Mouse (Mus musculus) MEL (cell line): Measurements from ENCODE around the gene Nucb2. TPM values are rescaled to one million over a fixed set of nuclear protein-coding genes. Genes with fewer than 3 reads are reported as not detected.
A peak's percentile ranks its signal among the peaks of the same experiment; 100 is the strongest.

ENCODE experiments used
- DNase-seq: peaks from one replicate; pipeline ENCODE4 v3.0.0; 2011; ENCODE audit warnings: low read depth, low spot score
- H3K27ac ChIP-seq: 2 replicates; pipeline ENCODE4 v1.5.1; 2012; ENCODE audit warnings: low read depth, mild to moderate bottlenecking, control low read depth, low read length, moderate library complexity; ENCODE audit not compliant: control insufficient read depth
- H3K27me3 ChIP-seq, 2 experiments: fragments of 150-350 bp in 1 of 2; sonication (generic) in 1 of 2; 2 replicates each; pipeline ENCODE4 v1.6.1; 2012; ENCODE audit warnings: low read length in 2 of 2, mild to moderate bottlenecking in 2 of 2, improper control_type of control experiment in 1 of 2, moderate library complexity in 1 of 2; ENCODE audit not compliant: insufficient read depth in 2 of 2, control insufficient read depth in 1 of 2
- H3K36me3 ChIP-seq, 2 experiments: 2 replicates each; pipeline ENCODE4 v1.6.1; 2012 to 2014; ENCODE audit warnings: low read length in 2 of 2, improper control_type of control experiment in 1 of 2, inconsistent platforms in 1 of 2, mild to moderate bottlenecking in 1 of 2; ENCODE audit not compliant: insufficient read depth in 2 of 2, control insufficient read depth in 1 of 2
- H3K4me1 ChIP-seq, 2 experiments: fragments of 150-350 bp in 1 of 2; sonication (generic) in 1 of 2; 2 replicates each; pipeline ENCODE4 v1.6.1; 2012; ENCODE audit warnings: low read length in 2 of 2, improper control_type of control experiment in 1 of 2, mild to moderate bottlenecking in 1 of 2; ENCODE audit not compliant: insufficient read depth in 2 of 2, control insufficient read depth in 1 of 2
- H3K4me3 ChIP-seq, 2 experiments: fragments of 150-350 bp in 1 of 2; sonication (generic) in 1 of 2; 2 replicates each; pipeline ENCODE4 v1.5.1; 2012; ENCODE audit warnings: low read depth in 2 of 2, low read length in 2 of 2, mild to moderate bottlenecking in 2 of 2, moderate library complexity in 2 of 2, control low read depth in 1 of 2, improper control_type of control experiment in 1 of 2; ENCODE audit not compliant: control insufficient read depth in 1 of 2, insufficient read depth in 1 of 2
- H3K79me2 ChIP-seq: 2 replicates; pipeline ENCODE4 v1.6.1; 2012; ENCODE audit warnings: mild to moderate bottlenecking, low read length, moderate library complexity; ENCODE audit not compliant: control insufficient read depth, poor library complexity, insufficient read depth
- H3K9ac ChIP-seq: 2 replicates; pipeline ENCODE4 v1.6.1; 2012; ENCODE audit warnings: low read depth, mild to moderate bottlenecking, control low read depth, low read length, moderate library complexity; ENCODE audit not compliant: control insufficient read depth, poor library complexity, severe bottlenecking
- H3K9me3 ChIP-seq: fragments of 150-350 bp; sonication (generic); replicated peaks from 2 replicates; pipeline ENCODE4 v1.6.1; 2012; ENCODE audit warnings: mild to moderate bottlenecking, low read length, improper control_type of control experiment, moderate library complexity; ENCODE audit not compliant: insufficient read depth
- BHLHE40 ChIP-seq: IDR thresholded peaks from 2 replicates; pipeline ENCODE4 v1.6.1; 2012; ENCODE audit warnings: low read depth, mild to moderate bottlenecking, inconsistent platforms, low read length, improper control_type of control experiment, borderline replicate concordance
- CHD1 ChIP-seq: IDR thresholded peaks from 2 replicates; pipeline ENCODE4 v1.6.1; 2012; ENCODE audit warnings: low read depth, mild to moderate bottlenecking, inconsistent platforms, low read length, improper control_type of control experiment
- CHD2 ChIP-seq: IDR thresholded peaks from 2 replicates; pipeline ENCODE4 v1.6.1; 2011; ENCODE audit warnings: low read length, improper control_type of control experiment
- CTCF ChIP-seq, 3 experiments: IDR thresholded peaks in 2 of 3; conservative IDR thresholded peaks in 1 of 3; 2 replicates each; pipeline ENCODE4 v1.5.1; 2011 to 2012; ENCODE audit warnings: low read length in 3 of 3, low read depth in 2 of 3, mild to moderate bottlenecking in 2 of 3, improper control_type of control experiment in 1 of 3, inconsistent platforms in 1 of 3, mixed read lengths in 1 of 3, moderate library complexity in 1 of 3; ENCODE audit not compliant: control insufficient read depth in 1 of 3, insufficient read depth in 1 of 3, poor library complexity in 1 of 3, severe bottlenecking in 1 of 3
- ELF1 ChIP-seq: IDR thresholded peaks from 2 replicates; pipeline ENCODE4 v1.6.1; 2014; ENCODE audit warnings: low read depth, mild to moderate bottlenecking, inconsistent platforms, low read length, improper control_type of control experiment, moderate library complexity
- EP300 ChIP-seq, 2 experiments: IDR thresholded peaks; 2 replicates each; pipeline ENCODE4 v1.6.1; 2011; ENCODE audit warnings: improper control_type of control experiment in 2 of 2, low read length in 2 of 2, low read depth in 1 of 2, mild to moderate bottlenecking in 1 of 2
- ETS1 ChIP-seq: IDR thresholded peaks from 2 replicates; pipeline ENCODE4 v1.6.1; 2012; ENCODE audit warnings: low read depth, mild to moderate bottlenecking, inconsistent platforms, low read length, improper control_type of control experiment, moderate library complexity
- GABPA ChIP-seq: IDR thresholded peaks from 2 replicates; pipeline ENCODE4 v1.6.1; 2012; ENCODE audit warnings: low read depth, mild to moderate bottlenecking, inconsistent platforms, low read length, improper control_type of control experiment, moderate library complexity
- GATA1 ChIP-seq: IDR thresholded peaks from 2 replicates; pipeline ENCODE4 v1.6.1; 2011; ENCODE audit warnings: low read depth, low read length, improper control_type of control experiment
- HCFC1 ChIP-seq: IDR thresholded peaks from 2 replicates; pipeline ENCODE4 v1.6.1; 2012; ENCODE audit warnings: low read depth, mild to moderate bottlenecking, inconsistent platforms, low read length, improper control_type of control experiment, moderate library complexity
- JUND ChIP-seq: IDR thresholded peaks from 2 replicates; pipeline ENCODE4 v1.6.1; 2011; ENCODE audit warnings: low read depth, mild to moderate bottlenecking, improper control_type of control experiment, low read length
- MAX ChIP-seq: IDR thresholded peaks from 2 replicates; pipeline ENCODE4 v1.6.1; 2011; ENCODE audit warnings: low read length, improper control_type of control experiment
- MEF2A ChIP-seq: IDR thresholded peaks from 2 replicates; pipeline ENCODE4 v1.6.1; 2014; ENCODE audit warnings: low read depth, mild to moderate bottlenecking, inconsistent platforms, low read length, improper control_type of control experiment; ENCODE audit not compliant: poor library complexity, insufficient replicate concordance, severe bottlenecking; ENCODE audit errors: extremely low read depth
- MXI1 ChIP-seq: IDR thresholded peaks from 2 replicates; pipeline ENCODE4 v1.6.1; 2011; ENCODE audit warnings: mild to moderate bottlenecking, low read depth, low read length, improper control_type of control experiment
- MYB ChIP-seq: IDR thresholded peaks from 2 replicates; pipeline ENCODE4 v1.6.1; 2011; ENCODE audit warnings: mild to moderate bottlenecking, low read depth, low read length, improper control_type of control experiment
- MYC ChIP-seq: IDR thresholded peaks from 2 replicates; pipeline ENCODE4 v1.6.1; 2011; ENCODE audit warnings: low read depth, mild to moderate bottlenecking, low read length, improper control_type of control experiment, moderate library complexity
- NELFE ChIP-seq: IDR thresholded peaks from 2 replicates; pipeline ENCODE4 v1.6.1; 2011; ENCODE audit warnings: low read depth, low read length, improper control_type of control experiment
- NRF1 ChIP-seq: IDR thresholded peaks from 2 replicates; pipeline ENCODE4 v1.6.1; 2014; ENCODE audit warnings: low read depth, mild to moderate bottlenecking, inconsistent platforms, low read length, improper control_type of control experiment, moderate library complexity; ENCODE audit not compliant: poor library complexity, insufficient read depth, severe bottlenecking
- POLR2A ChIP-seq, 2 experiments: IDR thresholded peaks; 2 replicates each; pipeline ENCODE4 v1.6.1; 2011 to 2012; ENCODE audit warnings: low read length in 2 of 2, mild to moderate bottlenecking in 2 of 2, control low read depth in 1 of 2, improper control_type of control experiment in 1 of 2, low read depth in 1 of 2, moderate library complexity in 1 of 2; ENCODE audit not compliant: control insufficient read depth in 1 of 2, insufficient read depth in 1 of 2, poor library complexity in 1 of 2
- POLR2AphosphoS5 ChIP-seq: IDR thresholded peaks from 2 replicates; pipeline ENCODE4 v1.6.1; 2012; ENCODE audit warnings: low read depth, borderline replicate concordance, mild to moderate bottlenecking, inconsistent platforms, low read length, moderate library complexity, mixed read lengths
- RAD21 ChIP-seq: IDR thresholded peaks from 2 replicates; pipeline ENCODE4 v1.6.1; 2011; ENCODE audit warnings: mild to moderate bottlenecking, low read depth, low read length, improper control_type of control experiment
- RCOR1 ChIP-seq: IDR thresholded peaks from 2 replicates; pipeline ENCODE4 v1.6.1; 2012; ENCODE audit warnings: low read depth, mild to moderate bottlenecking, inconsistent platforms, low read length, improper control_type of control experiment
- SMC3 ChIP-seq: IDR thresholded peaks from 2 replicates; pipeline ENCODE4 v1.6.1; 2011; ENCODE audit warnings: low read depth, low read length, improper control_type of control experiment
- TAL1 ChIP-seq: IDR thresholded peaks from 2 replicates; pipeline ENCODE4 v1.6.1; 2012; ENCODE audit warnings: mild to moderate bottlenecking, inconsistent platforms, low read length, moderate library complexity, mixed read lengths
- TBP ChIP-seq: IDR thresholded peaks from 2 replicates; pipeline ENCODE4 v1.8.0; 2011; ENCODE audit warnings: low read depth, low read length, improper control_type of control experiment
- TCF12 ChIP-seq: IDR thresholded peaks from 2 replicates; pipeline ENCODE4 v1.6.1; 2014; ENCODE audit warnings: low read depth, mild to moderate bottlenecking, inconsistent platforms, low read length, improper control_type of control experiment, moderate library complexity
- USF1 ChIP-seq: IDR thresholded peaks from 2 replicates; pipeline ENCODE4 v1.6.1; 2014; ENCODE audit warnings: low read depth, mild to moderate bottlenecking, inconsistent platforms, low read length, improper control_type of control experiment, moderate library complexity
- ZC3H11A ChIP-seq: IDR thresholded peaks from 2 replicates; pipeline ENCODE4 v1.6.1; 2012; ENCODE audit warnings: low read depth, mild to moderate bottlenecking, inconsistent platforms, low read length, improper control_type of control experiment
- ZKSCAN1 ChIP-seq: IDR thresholded peaks from 2 replicates; pipeline ENCODE4 v1.6.1; 2012; ENCODE audit warnings: low read depth, mild to moderate bottlenecking, inconsistent platforms, low read length, improper control_type of control experiment, moderate library complexity
- ZNF384 ChIP-seq: IDR thresholded peaks from 2 replicates; pipeline ENCODE4 v1.6.1; 2012; ENCODE audit warnings: low read depth, mild to moderate bottlenecking, inconsistent platforms, low read length, improper control_type of control experiment
- polyA plus RNA-seq, 2 experiments: library from polyadenylated mRNA; stranded (reverse) in 1 of 2; unstranded in 1 of 2; fragments of >175 nt in 1 of 2; fragments of >200 nt in 1 of 2; gene quantifications; 2 replicates each; pipeline versions ENCODE4 v1.2.1 to v1.2.4; 2012; ENCODE audit warnings: low replicate concordance in 2 of 2, low read depth in 1 of 2; ENCODE audit not compliant: insufficient read length in 2 of 2, insufficient read depth in 1 of 2, missing spikeins in 1 of 2
- total RNA-seq: library from RNA; depleted of rRNA; stranded (reverse); fragments of 300-350 nt; gene quantifications from 2 replicates; pipeline ENCODE4 v1.2.3, GENCODE M21; 2012

The Nucb2 gene
- total and polyA plus RNA-seq, 3 experiments: 5.5 to 6.4 TPM; not detected in 1

DNA sequence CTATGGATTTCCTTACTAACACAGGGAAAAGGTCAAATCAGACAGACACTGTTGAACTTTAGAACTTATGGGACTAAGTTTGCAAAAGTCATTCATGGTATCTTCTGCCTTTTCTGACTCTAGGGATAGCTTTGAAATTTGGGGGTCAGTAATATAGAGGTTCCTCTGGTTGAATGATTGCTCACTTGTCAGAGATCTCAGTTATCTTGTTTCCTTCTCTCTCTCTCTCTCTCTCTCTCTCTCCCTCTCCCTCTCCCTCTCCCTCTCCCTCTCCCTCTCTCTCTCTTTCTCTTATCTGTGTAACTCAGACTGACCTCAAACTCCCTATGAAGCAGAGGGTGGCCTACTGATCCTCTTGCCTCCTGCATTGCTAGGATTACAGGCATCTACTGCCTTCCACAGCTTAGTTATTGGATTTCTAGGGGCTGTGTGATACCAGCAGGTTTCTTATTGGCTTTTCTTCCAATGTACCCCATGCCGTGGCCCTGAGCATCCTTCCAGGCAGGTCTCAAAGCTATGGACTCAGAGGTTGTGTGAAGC is 19.0 kb upstream of the Nucb2 start:
- H3K9me3 ChIP-seq: no peaks in the 10 kb centered on the region
- no peak overlapping the region for H3K9ac ChIP-seq
- H3K36me3 ChIP-seq: peaks cover 0 to 7% of the 10 kb centered on the region in 2 experiments; a peak in 2 of 4 replicates
- DNase-seq: peak; percentile 50
- TF ChIP-seq EP300 (IDR thresholded peaks at IDR 0.05; ENCODE audit: low read depth in 1 of 2, low read length in 2 of 2) (peak; percentile 61 to 62), CHD1 (no peak), TCF12 (peak; percentile 62), JUND (peak; percentile 89), TAL1 (peak; percentile 68), NELFE (no peak), RCOR1 (0 out of 2 replicates have a peak, but pooled peaks have one; percentile 16), GATA1 (peak; percentile 49; the same call in 1 of the 2 replicates), BHLHE40 (no peak), TBP (no peak)
- TF ChIP-seq, all 39 proteins: peak for 6
- H3K27me3 ChIP-seq: no peaks in the 10 kb centered on the region
- H3K4me1 ChIP-seq: peaks cover 6 to 19% of the 10 kb centered on the region in 2 experiments
- no peak overlapping the region for H3K27ac ChIP-seq
- no peak overlapping the region for H3K4me3 ChIP-seq
- H3K79me2 ChIP-seq: no peaks in the 10 kb centered on the region

DNA sequence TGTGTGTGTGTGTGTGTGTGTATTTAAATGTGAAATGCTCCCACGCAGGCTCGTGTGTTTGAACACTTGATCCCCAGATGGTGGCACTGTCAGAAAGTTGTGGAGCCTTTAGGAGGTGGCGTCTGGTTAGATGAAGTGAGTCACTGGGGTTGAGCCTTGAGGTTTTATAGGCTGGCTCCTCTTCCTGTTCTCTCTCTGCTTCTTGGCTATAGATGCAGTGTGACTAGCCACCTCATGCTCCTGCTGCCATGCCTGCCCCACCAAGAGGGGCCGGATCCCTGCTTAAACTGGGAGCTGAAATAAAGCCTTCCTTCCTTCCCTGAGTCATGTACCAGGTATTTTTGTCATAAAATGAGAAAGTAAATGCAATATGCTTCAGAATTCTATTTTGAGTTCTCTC is 13.1 kb upstream of the Nucb2 start:
- Histone ChIP-seq H3K27ac (no peak overlapping the region; the same call in 1 of the 2 replicates), H3K9ac (peak overlapping the region; percentile 47), H3K27me3 (no peaks in the 10 kb centered on the region), H3K4me3 (peak overlapping the region; percentile 8 to 14; a peak in 3 of 4 replicates), H3K79me2 (no peaks in the 10 kb centered on the region), H3K36me3 (peaks cover 0 to 8% of the 10 kb centered on the region in 2 experiments; a peak in 2 of 4 replicates), H3K9me3 (no peaks in the 10 kb centered on the region), H3K4me1 (peaks cover 2 to 9% of the 10 kb centered on the region in 2 experiments; a peak in 3 of 4 replicates)
- TF ChIP-seq POLR2A (IDR thresholded peaks at IDR 0.05; ENCODE audit: control insufficient read depth in 1 of 2, insufficient read depth in 1 of 2, low read depth in 1 of 2, low read length in 2 of 2, poor library complexity in 1 of 2) (peak in 1 of 2 experiments; percentile 49; a peak in 1 of 4 replicates), ELF1 (0 out of 2 replicates have a peak, but pooled peaks have one; percentile 20), ETS1 (peak; percentile 37; the same call in 1 of the 2 replicates), TBP (peak; percentile 59; the same call in 1 of the 2 replicates), RAD21 (no peak; the same call in 1 of the 2 replicates), MYC (0 out of 2 replicates have a peak, but pooled peaks have one; percentile 53), MAX (peak; percentile 37; the same call in 1 of the 2 replicates), NELFE (peak; percentile 49), USF1 (no peak), NRF1 (no peak), ZNF384 (no peak), MEF2A (no peak), ZC3H11A (no peak), EP300 (IDR thresholded peaks at IDR 0.05; ENCODE audit: low read depth in 1 of 2, low read length in 2 of 2) (no peak), SMC3 (peak; percentile 25), ZKSCAN1 (no peak), MYB (no peak), BHLHE40 (no peak), POLR2AphosphoS5 (no peak), CHD2 (no peak), GABPA (no peak), MXI1 (no peak), CTCF (IDR thresholded peaks at IDR 0.05 in 2 of 3, conservative IDR thresholded peaks at IDR 0.05 in 1 of 3; ENCODE audit: control insufficient read depth in 1 of 3, insufficient read depth in 1 of 3, low read depth in 2 of 3, low read length in 3 of 3, poor library complexity in 1 of 3, severe bottlenecking in 1 of 3) (peak in 2 of 3 experiments; percentile 12 to 40; a peak in 3 of 6 replicates), HCFC1 (no peak), JUND (peak; percentile 60; the same call in 1 of the 2 replicates)
- DNase-seq: peak; percentile 79
